Mouse (Mus musculus): ENCODE data around the gene Map2k4.

DNA sequence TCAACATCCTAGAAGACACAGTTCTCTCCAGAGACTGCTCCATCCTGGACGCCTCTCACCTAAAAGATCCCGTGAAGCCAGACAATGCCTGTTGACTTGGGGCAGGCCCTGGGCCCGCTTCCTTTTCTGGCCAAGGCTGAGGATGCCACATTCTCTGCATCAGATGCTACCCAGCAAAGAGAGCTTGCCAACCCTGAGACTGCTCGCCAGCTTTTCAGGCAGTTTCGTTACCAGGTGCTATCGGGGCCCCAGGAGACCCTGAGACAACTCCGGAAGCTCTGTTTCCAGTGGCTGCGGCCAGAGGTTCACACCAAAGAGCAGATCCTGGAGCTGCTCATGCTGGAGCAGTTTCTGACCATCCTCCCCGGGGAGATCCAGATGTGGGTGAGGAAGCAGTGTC lies 26.3 kb upstream of the Map2k4 start:
- no peak for TF ChIP-seq POLR2A (IDR thresholded peaks at IDR 0.05; ENCODE audit: low read depth, low read length)
- TF ChIP-seq CTCF (conservative IDR thresholded peaks at IDR 0.05; ENCODE audit: insufficient read depth, insufficient read length, low read depth, low read length), result no peak

All from kidney, adult 2 months (tissue).